Mouse (Mus musculus): Measurements from ENCODE around the gene 4930512M02Rik. TPM values are rescaled to one million over a fixed set of nuclear protein-coding genes. Genes with fewer than 3 reads are reported as not detected.

Gene 4930512M02Rik
- total and polyA plus RNA-seq, 3 experiments: not detected

DNA sequence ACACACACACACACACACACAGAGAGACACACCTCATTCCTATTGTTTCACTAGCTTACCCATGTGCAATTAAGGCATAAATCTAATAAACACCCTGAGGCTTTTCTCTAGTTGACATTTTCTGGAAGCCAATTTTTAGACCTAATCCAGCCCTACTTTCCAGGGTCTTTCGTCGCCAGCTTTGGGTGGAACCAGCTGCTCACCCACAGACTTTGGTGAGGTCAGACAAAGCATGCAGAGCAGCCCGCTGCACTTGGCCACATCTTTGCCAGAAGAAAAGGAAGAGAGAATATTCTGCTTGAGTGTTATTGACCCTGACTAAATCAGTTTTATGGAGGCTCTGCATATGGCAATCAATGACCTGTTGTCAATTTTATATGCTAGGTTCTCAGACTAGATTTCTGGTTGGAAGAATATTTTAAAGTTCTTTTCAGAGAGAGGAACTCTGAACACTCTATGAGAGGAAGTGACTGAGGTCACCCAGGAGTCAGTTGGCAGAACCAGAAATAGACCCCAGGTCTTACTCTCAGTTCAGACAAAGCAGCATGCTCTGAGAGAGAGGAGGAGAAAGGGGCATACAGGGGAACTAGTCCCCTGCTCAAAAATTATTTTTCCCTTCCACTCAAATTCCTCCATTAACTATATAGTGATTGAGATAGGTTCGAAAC is 39.8 kb upstream of the 4930512M02Rik start:
- no peaks in the 10 kb centered on the region for H3K9me3 ChIP-seq (replicated peaks)

DNA sequence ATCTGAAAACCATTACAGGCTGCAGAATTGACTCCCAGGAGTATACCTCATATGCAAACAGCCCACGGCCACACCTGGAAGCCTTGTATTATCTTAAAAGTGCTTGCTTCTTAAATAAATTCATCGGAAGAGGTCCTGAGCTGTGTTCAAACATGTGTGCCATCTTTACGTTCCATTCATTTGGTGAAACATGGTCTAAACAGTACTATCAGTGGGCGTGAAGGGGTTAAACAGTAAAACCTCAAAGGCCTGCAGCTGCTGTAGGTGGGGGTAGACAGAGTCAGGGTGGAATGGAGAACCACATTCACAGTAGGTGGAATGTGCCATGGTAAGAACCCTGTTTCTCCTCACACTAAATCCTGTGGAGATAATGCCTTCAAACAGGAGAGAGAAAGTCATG is 33.0 kb upstream of the 4930512M02Rik start:
- DNase-seq (ENCODE audit: low spot score): no peak
- Histone ChIP-seq H3K4me3 (ENCODE audit: low read depth, low read length) (no peak overlapping the region), H3K36me3 (replicated peaks) (no peaks in the 10 kb centered on the region), H3K27me3 (ENCODE audit: insufficient read depth, low read length) (no peaks in the 10 kb centered on the region), H3K4me1 (ENCODE audit: insufficient read depth, low read depth, low read length) (peaks cover 47% of the 10 kb centered on the region), H3K9me3 (replicated peaks) (no peaks in the 10 kb centered on the region)
- ATAC-seq (ENCODE audit: extremely low read depth, insufficient number of reproducible peaks, low FRiP score, poor library complexity, severe bottlenecking): no peak
- TF ChIP-seq CTCF (IDR thresholded peaks at IDR 0.05; ENCODE audit: low read depth, low read length) (no peak), TAL1 (conservative IDR thresholded peaks at IDR 0.05; ENCODE audit: low read depth, low read length) (no peak), GATA2 (IDR thresholded peaks at IDR 0.05; ENCODE audit: borderline replicate concordance, low read depth, low read length) (no peak), GATA1 (IDR thresholded peaks at IDR 0.05; ENCODE audit: borderline replicate concordance, low read length) (no peak), POLR2AphosphoS5 (IDR thresholded peaks at IDR 0.05; ENCODE audit: insufficient replicate concordance, low read depth, low read length) (no peak)

More for the DNA sequence above, 39.8 kb upstream of the 4930512M02Rik start:
- Histone ChIP-seq H3K4me3 (ENCODE audit: low read depth, low read length) (no peak overlapping the region), H3K27me3 (ENCODE audit: insufficient read depth, low read length) (no peaks in the 10 kb centered on the region), H3K36me3 (replicated peaks) (no peaks in the 10 kb centered on the region), H3K4me1 (ENCODE audit: insufficient read depth, low read depth, low read length) (peaks cover 7% of the 10 kb centered on the region)
- ATAC-seq (ENCODE audit: extremely low read depth, insufficient number of reproducible peaks, low FRiP score, poor library complexity, severe bottlenecking) (no peak), DNase-seq (ENCODE audit: low spot score) (no peak)
- TF ChIP-seq GATA2 (IDR thresholded peaks at IDR 0.05; ENCODE audit: borderline replicate concordance, low read depth, low read length): no peak
- TF ChIP-seq GATA1 (IDR thresholded peaks at IDR 0.05; ENCODE audit: borderline replicate concordance, low read length): no peak
- TF ChIP-seq POLR2AphosphoS5 (IDR thresholded peaks at IDR 0.05; ENCODE audit: insufficient replicate concordance, low read depth, low read length): no peak
- TF ChIP-seq TAL1 (conservative IDR thresholded peaks at IDR 0.05; ENCODE audit: low read depth, low read length): no peak
- no peak for TF ChIP-seq CTCF (IDR thresholded peaks at IDR 0.05; ENCODE audit: low read depth, low read length)

DNA sequence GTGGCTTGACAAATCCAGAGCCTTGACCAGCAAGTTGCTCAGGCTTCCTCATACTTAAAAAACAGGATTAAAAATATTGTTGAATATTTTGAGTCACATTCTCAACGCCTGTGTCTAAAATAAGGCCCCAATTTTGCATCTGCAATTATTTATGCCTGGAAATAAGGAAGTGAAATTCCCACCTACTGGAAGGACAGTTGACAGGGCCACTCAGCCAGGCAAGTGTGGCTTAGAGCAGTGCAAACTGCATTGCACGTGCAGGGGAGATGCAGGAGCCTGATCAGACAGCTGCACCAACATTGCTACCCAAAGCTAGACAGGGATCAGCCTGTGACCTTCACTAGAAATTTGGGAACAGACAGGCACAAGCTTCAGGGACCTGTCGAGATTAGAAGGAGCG is 31.2 kb upstream of the 4930512M02Rik start:
- H3K4me3 ChIP-seq (ENCODE audit: low read depth, low read length): no peak overlapping the region
- no peak for ATAC-seq (ENCODE audit: extremely low read depth, insufficient number of reproducible peaks, low FRiP score, poor library complexity, severe bottlenecking)

DNA sequence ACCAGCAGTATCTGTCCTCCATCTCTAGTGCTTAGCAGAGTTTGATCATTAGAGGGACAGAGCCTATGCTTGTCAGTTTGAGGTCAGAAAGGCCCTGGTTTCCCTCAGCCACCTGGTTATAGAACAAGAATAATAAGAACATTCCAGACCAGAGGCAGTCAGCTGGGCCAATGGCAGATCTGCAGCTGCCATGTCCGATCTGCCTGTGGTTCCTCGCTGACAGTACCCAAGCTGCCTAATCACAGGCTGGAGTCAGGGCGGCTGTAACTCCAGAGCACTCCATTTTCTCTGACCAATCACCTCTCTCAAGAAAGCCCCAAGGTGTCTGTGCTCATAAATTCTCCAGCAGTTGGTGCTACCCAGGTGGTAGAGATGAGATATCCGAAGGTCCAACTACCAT is 30.0 kb upstream of the 4930512M02Rik start:
- no peak for TF ChIP-seq GATA1 (IDR thresholded peaks at IDR 0.05; ENCODE audit: borderline replicate concordance, low read length)
- no peak for TF ChIP-seq GATA2 (IDR thresholded peaks at IDR 0.05; ENCODE audit: borderline replicate concordance, low read depth, low read length)
- TF ChIP-seq POLR2AphosphoS5 (IDR thresholded peaks at IDR 0.05; ENCODE audit: insufficient replicate concordance, low read depth, low read length): no peak
- TF ChIP-seq CTCF (IDR thresholded peaks at IDR 0.05; ENCODE audit: low read depth, low read length): no peak
- no peak for TF ChIP-seq TAL1 (conservative IDR thresholded peaks at IDR 0.05; ENCODE audit: low read depth, low read length)
- Histone ChIP-seq H3K27me3 (ENCODE audit: insufficient read depth, low read length) (no peaks in the 10 kb centered on the region), H3K4me3 (ENCODE audit: low read depth, low read length) (peak overlapping the region; percentile 45; the same call in 1 of the 2 replicates), H3K4me1 (ENCODE audit: insufficient read depth, low read depth, low read length) (peaks cover 66% of the 10 kb centered on the region), H3K9me3 (replicated peaks) (no peaks in the 10 kb centered on the region), H3K36me3 (replicated peaks) (no peaks in the 10 kb centered on the region)
- DNase-seq (ENCODE audit: low spot score) (peak; percentile 7), ATAC-seq (ENCODE audit: extremely low read depth, insufficient number of reproducible peaks, low FRiP score, poor library complexity, severe bottlenecking) (no peak)

More for the DNA sequence above, 31.2 kb upstream of the 4930512M02Rik start:
- Histone ChIP-seq H3K9me3 (replicated peaks) (no peaks in the 10 kb centered on the region), H3K36me3 (replicated peaks) (no peaks in the 10 kb centered on the region), H3K4me1 (ENCODE audit: insufficient read depth, low read depth, low read length) (peaks cover 64% of the 10 kb centered on the region), H3K27me3 (ENCODE audit: insufficient read depth, low read length) (no peaks in the 10 kb centered on the region)
- no peak for TF ChIP-seq TAL1 (conservative IDR thresholded peaks at IDR 0.05; ENCODE audit: low read depth, low read length)
- TF ChIP-seq CTCF (IDR thresholded peaks at IDR 0.05; ENCODE audit: low read depth, low read length): no peak
- TF ChIP-seq POLR2AphosphoS5 (IDR thresholded peaks at IDR 0.05; ENCODE audit: insufficient replicate concordance, low read depth, low read length): no peak
- TF ChIP-seq GATA2 (IDR thresholded peaks at IDR 0.05; ENCODE audit: borderline replicate concordance, low read depth, low read length): no peak
- TF ChIP-seq GATA1 (IDR thresholded peaks at IDR 0.05; ENCODE audit: borderline replicate concordance, low read length): no peak
- no peak for DNase-seq (ENCODE audit: low spot score)

DNA sequence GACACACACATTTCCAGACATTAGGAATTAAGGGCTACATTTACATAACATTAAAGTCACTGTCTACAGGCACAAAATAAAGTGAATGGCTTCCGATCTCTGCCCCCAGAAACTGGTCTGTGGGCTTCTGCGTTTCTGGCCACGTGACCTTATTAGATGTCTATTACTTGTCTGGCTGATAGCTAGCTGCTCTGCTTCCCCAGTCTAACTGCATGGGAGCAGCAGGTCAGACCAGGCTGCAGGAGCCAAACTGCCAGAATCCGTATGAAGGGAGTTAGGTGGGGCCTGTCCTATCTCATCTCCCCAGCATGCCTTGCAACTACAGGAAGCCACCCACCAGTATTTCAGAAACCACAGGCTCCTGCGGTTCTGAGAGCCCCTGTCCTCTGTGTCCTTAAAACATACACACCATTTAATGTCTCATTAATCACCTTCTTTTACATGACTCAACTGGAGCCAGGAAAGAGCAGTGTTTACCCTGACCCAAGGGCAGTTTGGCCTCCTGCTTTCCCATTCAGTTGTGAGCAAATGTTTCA is 29.4 kb upstream of the 4930512M02Rik start:
- peaks cover 70% of the 10 kb centered on the region for H3K4me1 ChIP-seq (ENCODE audit: insufficient read depth, low read depth, low read length)
- peak; percentile 84 for DNase-seq (ENCODE audit: low spot score)
- H3K27me3 ChIP-seq (ENCODE audit: insufficient read depth, low read length): no peaks in the 10 kb centered on the region
- H3K4me3 ChIP-seq (ENCODE audit: low read depth, low read length): peak overlapping the region; percentile 45; the same call in 1 of the 2 replicates
- ATAC-seq (ENCODE audit: extremely low read depth, insufficient number of reproducible peaks, low FRiP score, poor library complexity, severe bottlenecking): peak; percentile 93
- TF ChIP-seq TAL1 (conservative IDR thresholded peaks at IDR 0.05; ENCODE audit: low read depth, low read length) (peak; percentile 62), GATA1 (IDR thresholded peaks at IDR 0.05; ENCODE audit: borderline replicate concordance, low read length) (no peak)
- no peaks in the 10 kb centered on the region for H3K36me3 ChIP-seq (replicated peaks)
- H3K9me3 ChIP-seq (replicated peaks): no peaks in the 10 kb centered on the region

DNA sequence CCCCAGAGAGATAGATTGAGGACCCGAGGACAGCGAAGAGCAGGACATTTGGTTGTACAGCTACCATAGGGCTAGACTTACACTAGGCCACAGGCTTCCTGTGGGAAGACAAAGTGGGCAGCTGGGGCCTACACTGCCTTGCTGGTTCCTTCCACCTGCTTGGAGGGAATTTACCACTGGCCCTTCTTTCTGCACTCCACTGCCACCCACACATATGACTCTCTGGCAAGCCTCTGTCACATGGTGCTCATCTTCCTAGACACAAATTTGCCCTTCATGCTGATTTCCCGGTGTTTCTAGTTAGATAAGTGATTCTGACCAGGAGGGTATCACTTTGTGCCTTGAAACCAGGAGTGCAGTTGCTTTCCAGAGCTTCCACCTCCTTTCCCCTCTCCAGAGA is 28.8 kb upstream of the 4930512M02Rik start:
- Histone ChIP-seq H3K9me3 (replicated peaks) (no peaks in the 10 kb centered on the region), H3K4me1 (ENCODE audit: insufficient read depth, low read depth, low read length) (peaks cover 73% of the 10 kb centered on the region), H3K4me3 (ENCODE audit: low read depth, low read length) (peak overlapping the region; percentile 21; the same call in 1 of the 2 replicates), H3K36me3 (replicated peaks) (no peaks in the 10 kb centered on the region), H3K27me3 (ENCODE audit: insufficient read depth, low read length) (no peaks in the 10 kb centered on the region)
- no peak for TF ChIP-seq POLR2AphosphoS5 (IDR thresholded peaks at IDR 0.05; ENCODE audit: insufficient replicate concordance, low read depth, low read length)
- no peak for TF ChIP-seq GATA2 (IDR thresholded peaks at IDR 0.05; ENCODE audit: borderline replicate concordance, low read depth, low read length)
- no peak for TF ChIP-seq CTCF (IDR thresholded peaks at IDR 0.05; ENCODE audit: low read depth, low read length)
- TF ChIP-seq TAL1 (conservative IDR thresholded peaks at IDR 0.05; ENCODE audit: low read depth, low read length): no peak
- TF ChIP-seq GATA1 (IDR thresholded peaks at IDR 0.05; ENCODE audit: borderline replicate concordance, low read length): no peak
- 0 out of 2 replicates have a peak, but pooled peaks have one; percentile 4 for ATAC-seq (ENCODE audit: extremely low read depth, insufficient number of reproducible peaks, low FRiP score, poor library complexity, severe bottlenecking)
- peak; percentile 7 for DNase-seq (ENCODE audit: low spot score)

Measured in G1E (cell line).